Mouse (Mus musculus): Measurements from ENCODE around the gene Rasgrf1.
"Not testable (repeated sequence)": the region's sequence is repeated elsewhere in the genome, so short reads cannot be mapped to it uniquely, and the experiment has no call there.

- TF ChIP-seq TAL1, GATA1 (IDR thresholded peaks at IDR 0.05; ENCODE audit: low read length): not testable (repeated sequence)
Measured at GRCm38 (mm10) chr9:90060932-90061331, 151.2 kb downstream of the Rasgrf1 start.

Data from erythroblast, embryonic 14.5 days (primary cell).